Mouse (Mus musculus) liver, embryonic 12.5 days (tissue): Measurements from ENCODE around the gene Akap11. TPM values are rescaled to one million over a fixed set of nuclear protein-coding genes. Genes with fewer than 3 reads are reported as not detected.

Experiments used
- ATAC-seq: fragments of 200-750 bp; cut with Nextera tagmentation; 2 replicates; pipeline ENCODE4 v1.8.0; 2017; ENCODE audit warnings: moderate number of reproducible peaks, mild to moderate bottlenecking, moderate library complexity
- H3K27ac ChIP-seq: fragments of 300-500 bp; sonication (generic); 2 replicates; pipeline ENCODE4 v1.5.1; 2016; ENCODE audit warnings: mild to moderate bottlenecking
- H3K27me3 ChIP-seq: fragments of 300-500 bp; sonication (generic); replicated peaks from 2 replicates; pipeline ENCODE4 v1.6.1; 2016; ENCODE audit warnings: mild to moderate bottlenecking, moderate library complexity
- H3K36me3 ChIP-seq: fragments of 300-500 bp; sonication (generic); 2 replicates; pipeline ENCODE4 v1.6.1; 2016; ENCODE audit warnings: mild to moderate bottlenecking, moderate library complexity
- H3K4me1 ChIP-seq: fragments of 300-500 bp; sonication (generic); 2 replicates; pipeline ENCODE4 v1.6.1; 2016
- H3K4me2 ChIP-seq: fragments of 300-500 bp; sonication (generic); 2 replicates; pipeline ENCODE4 v1.6.1; 2016; ENCODE audit warnings: mild to moderate bottlenecking, moderate library complexity
- H3K4me3 ChIP-seq: fragments of 300-500 bp; sonication (generic); 2 replicates; pipeline ENCODE4 v1.5.1; 2016; ENCODE audit warnings: mild to moderate bottlenecking, moderate library complexity
- H3K9ac ChIP-seq: fragments of 300-500 bp; sonication (generic); 2 replicates; pipeline ENCODE4 v1.6.1; 2016; ENCODE audit warnings: mild to moderate bottlenecking, moderate library complexity
- H3K9me3 ChIP-seq: fragments of 300-500 bp; sonication (generic); replicated peaks from 2 replicates; pipeline ENCODE4 v1.6.1; 2016; ENCODE audit warnings: mild to moderate bottlenecking, moderate library complexity
- WGBS: fragments of 180-500 bp; shearing (Covaris S2); methylation state at CpG from one replicate; pipeline ENCODE4 v1.1.7; 2016; ENCODE audit not compliant: insufficient replicate concordance; 5-methylcytosine and 5-hydroxymethylcytosine counted together
- polyA plus RNA-seq: library from polyadenylated mRNA; unstranded; fragments of >200 nt; fragmentation: Nextera tagmentation; extraction: Ambion mirVana; gene quantifications from 2 replicates; pipeline ENCODE4 v1.2.1, GENCODE M21; 2016

Gene Akap11
- polyA plus RNA-seq, 1 experiment from 2014 or later: 9.5 TPM

DNA sequence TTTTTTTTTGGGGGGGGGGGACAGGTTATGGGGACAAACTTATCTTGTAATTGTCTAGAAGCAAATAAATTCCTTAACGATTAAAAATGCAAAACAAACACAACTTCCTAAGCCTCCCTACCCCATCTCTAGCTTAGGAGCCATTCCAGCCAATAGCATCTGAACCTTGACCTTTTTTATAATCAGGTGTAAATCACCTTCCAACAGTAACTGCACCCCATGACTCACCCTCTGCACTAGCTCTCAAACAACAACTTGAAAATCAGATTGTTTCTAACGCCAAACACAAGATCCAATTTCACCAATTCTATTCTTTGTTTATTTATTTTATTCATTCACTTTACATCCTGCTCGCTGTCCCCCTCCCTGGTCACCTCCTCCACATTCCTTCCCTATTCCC, 10.1 kb downstream of the Akap11 start:
- WGBS: 71% methylated on average over 3 of the region's 3 CpGs
- H3K4me2 ChIP-seq: no peak overlapping the region

DNA sequence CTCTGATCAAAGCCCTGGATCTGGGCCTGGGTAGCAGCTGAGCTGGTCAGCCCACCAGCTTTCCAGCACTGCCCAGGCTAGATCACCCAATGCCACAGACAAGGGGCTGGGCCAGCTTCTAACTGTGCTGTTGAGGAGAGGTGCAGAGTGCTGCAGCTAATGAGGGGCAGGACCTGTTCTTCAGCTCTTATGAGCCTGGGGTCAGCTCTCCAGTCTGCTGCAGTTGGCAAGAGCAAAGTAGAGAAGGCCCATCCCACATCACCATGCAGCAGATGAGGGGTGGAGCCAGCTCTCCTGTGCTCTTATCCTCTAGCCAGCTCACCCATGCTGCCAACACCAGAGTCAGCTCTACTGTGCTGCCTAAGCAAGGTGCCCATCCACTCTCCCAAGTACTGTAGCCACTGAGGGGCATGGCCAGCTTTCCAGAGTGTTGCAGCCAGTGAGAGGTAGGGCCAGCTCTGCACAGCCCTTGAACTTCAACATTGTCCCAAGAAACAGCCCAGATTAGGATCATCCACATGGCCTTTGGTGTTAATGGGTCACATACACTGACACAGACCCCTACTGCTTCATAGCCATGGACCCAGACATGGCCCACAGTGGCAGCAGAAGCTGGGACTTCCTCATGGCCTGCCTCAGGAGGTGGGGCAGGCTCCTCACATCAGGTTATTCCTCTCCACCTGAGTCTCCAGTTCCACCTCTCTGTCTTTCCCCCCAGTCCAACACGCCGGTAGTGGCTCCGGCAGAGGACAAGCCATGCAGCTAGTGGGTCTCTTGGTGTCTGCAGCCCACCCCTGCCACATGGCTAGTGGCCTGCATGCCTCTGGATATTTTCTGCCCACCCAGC, 10.8 kb downstream of the Akap11 start:
- Histone ChIP-seq H3K4me3 (no peak overlapping the region), H3K27me3 (no peaks in the 10 kb centered on the region), H3K27ac (no peak overlapping the region), H3K36me3 (peaks cover 6% of the 10 kb centered on the region; the same call in 1 of the 2 replicates), H3K4me2 (no peak overlapping the region), H3K9ac (no peak overlapping the region), H3K9me3 (no peaks in the 10 kb centered on the region), H3K4me1 (peaks cover 58% of the 10 kb centered on the region)
- ATAC-seq: peak; percentile 68
- 91% methylated on average over 3 of the region's 3 CpGs for WGBS

More for the DNA sequence above, 10.1 kb downstream of the Akap11 start:
- no peak for ATAC-seq
- no peak overlapping the region for H3K4me3 ChIP-seq
- H3K27me3 ChIP-seq: no peaks in the 10 kb centered on the region
- no peak overlapping the region for H3K9ac ChIP-seq
- no peaks in the 10 kb centered on the region for H3K9me3 ChIP-seq
- no peak overlapping the region for H3K27ac ChIP-seq
- H3K36me3 ChIP-seq: peaks cover 5% of the 10 kb centered on the region; the same call in 1 of the 2 replicates
- peaks cover 59% of the 10 kb centered on the region for H3K4me1 ChIP-seq

DNA sequence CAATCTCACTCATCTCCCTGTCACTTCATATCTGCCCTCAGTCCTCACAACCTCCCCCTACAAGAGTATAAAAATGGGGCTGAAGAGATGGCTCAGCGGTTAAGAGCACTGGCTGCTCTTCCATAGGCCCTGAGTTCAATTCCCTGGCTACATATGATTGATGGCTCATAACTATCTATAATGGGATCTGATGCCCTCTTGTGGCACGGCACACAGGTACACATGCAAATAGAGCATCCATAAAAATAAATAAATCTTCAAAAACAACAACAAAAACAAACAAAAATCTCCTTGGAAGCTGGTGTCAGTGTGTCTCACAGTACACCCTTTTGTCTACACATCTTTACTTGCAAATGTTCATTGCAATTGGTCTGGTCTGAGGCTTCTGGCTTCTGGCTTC, 11.5 kb downstream of the Akap11 start:
- Histone ChIP-seq H3K4me1 (peaks cover 54% of the 10 kb centered on the region), H3K9ac (no peak overlapping the region), H3K4me2 (no peak overlapping the region), H3K36me3 (peaks cover 10% of the 10 kb centered on the region; the same call in 1 of the 2 replicates), H3K27ac (no peak overlapping the region), H3K27me3 (no peaks in the 10 kb centered on the region), H3K9me3 (no peaks in the 10 kb centered on the region), H3K4me3 (no peak overlapping the region)
- no peak for ATAC-seq
- 82% methylated on average over 2 of the region's 2 CpGs for WGBS

DNA sequence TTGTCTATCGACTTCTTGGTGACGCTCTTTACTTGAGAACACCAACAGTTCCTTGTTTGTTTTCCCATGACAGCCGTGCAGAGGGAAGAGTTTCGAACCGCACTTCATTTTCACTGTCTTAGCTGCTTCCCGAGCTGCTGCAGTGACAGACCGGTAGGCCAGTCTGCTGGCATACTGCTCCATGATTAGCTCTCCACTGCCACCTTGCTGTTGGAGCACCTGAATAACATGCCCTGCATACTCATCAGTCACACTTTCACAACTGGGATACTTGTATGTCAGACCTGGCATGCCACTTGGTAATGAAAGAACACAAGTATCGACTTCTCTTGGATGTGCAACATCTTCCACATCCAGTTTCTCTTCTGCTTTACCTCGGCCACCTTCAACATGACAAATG, 25.9 kb downstream of the Akap11 start:
- Histone ChIP-seq H3K9ac (no peak overlapping the region), H3K27ac (no peak overlapping the region), H3K4me3 (no peak overlapping the region)

DNA sequence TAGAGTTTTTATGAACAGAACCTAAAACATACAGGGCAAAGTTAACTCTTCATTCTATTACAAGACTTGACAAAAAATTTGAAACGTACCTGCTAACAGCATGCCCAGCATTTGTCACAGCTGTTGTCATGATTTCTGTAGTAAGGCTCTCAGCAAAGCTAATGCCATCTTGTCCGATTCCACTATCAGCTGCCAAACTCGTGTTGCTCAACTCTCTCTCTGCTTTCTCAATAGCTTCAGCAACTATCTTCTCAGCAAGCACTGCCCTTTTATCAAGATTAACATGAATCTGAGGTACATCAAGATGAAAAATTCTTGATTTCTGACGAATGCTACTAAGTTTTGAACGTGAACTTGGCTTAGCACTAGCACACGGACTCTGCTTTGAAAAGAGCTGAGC, 26.8 kb downstream of the Akap11 start:
- peaks cover 90% of the 10 kb centered on the region for H3K36me3 ChIP-seq
- 74% methylated on average over 6 of the region's 6 CpGs for WGBS
- no peaks in the 10 kb centered on the region for H3K27me3 ChIP-seq
- no peak overlapping the region for H3K9ac ChIP-seq
- ATAC-seq: no peak
- no peaks in the 10 kb centered on the region for H3K9me3 ChIP-seq
- no peak overlapping the region for H3K27ac ChIP-seq
- no peak overlapping the region for H3K4me3 ChIP-seq
- H3K4me1 ChIP-seq: no peaks in the 10 kb centered on the region
- no peak overlapping the region for H3K4me2 ChIP-seq

More for the DNA sequence above, 25.9 kb downstream of the Akap11 start:
- Histone ChIP-seq H3K9me3 (no peaks in the 10 kb centered on the region), H3K4me2 (no peak overlapping the region), H3K36me3 (peaks cover 84% of the 10 kb centered on the region), H3K27me3 (no peaks in the 10 kb centered on the region), H3K4me1 (no peaks in the 10 kb centered on the region)
- WGBS: 83% methylated on average over 9 of the region's 9 CpGs
- no peak for ATAC-seq

DNA sequence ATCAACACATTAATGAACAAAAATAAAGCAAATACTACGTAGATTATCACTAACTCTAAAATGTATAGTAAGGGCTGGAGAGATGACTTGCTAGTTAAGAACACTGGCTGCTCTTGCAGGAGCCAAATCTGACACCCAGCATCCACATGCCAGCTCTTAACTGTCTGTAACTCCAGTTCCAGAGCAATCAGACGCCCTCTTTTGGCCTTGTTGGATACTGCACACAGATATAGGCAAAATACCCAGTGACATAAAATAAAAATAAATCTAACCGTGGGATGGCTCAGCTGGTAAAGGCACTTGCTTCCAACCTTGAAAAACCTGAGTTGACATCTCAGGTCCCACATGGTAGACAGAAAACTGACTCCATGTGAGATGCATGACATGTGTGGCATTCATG, 36.0 kb downstream of the Akap11 start:
- Histone ChIP-seq H3K27ac (no peak overlapping the region), H3K4me3 (no peak overlapping the region), H3K4me1 (peaks cover 26% of the 10 kb centered on the region), H3K27me3 (no peaks in the 10 kb centered on the region), H3K4me2 (no peak overlapping the region), H3K36me3 (peaks cover 33% of the 10 kb centered on the region), H3K9ac (no peak overlapping the region), H3K9me3 (no peaks in the 10 kb centered on the region)
- no peak for ATAC-seq
- WGBS: 70% methylated on average over 3 of the region's 3 CpGs

DNA sequence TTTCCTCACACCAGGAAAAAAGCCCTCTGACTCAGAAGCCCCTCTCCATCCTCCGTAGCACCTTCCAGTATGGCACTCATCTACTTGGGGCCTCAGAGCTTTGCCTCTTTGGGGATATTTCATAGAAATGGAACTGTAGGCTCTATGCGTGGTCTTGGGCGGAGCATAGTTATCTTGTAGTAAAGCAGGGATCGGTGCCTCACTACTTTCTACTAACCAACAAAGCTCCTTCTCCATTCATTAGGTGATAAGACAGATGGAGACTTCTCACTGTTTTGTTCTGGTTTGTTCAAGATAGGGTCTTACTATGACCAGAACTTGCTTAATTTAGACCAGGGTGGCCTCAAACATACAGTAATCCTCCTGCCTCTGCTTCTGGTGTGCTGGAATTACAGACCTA, 39.9 kb downstream of the Akap11 start:
- peak; percentile 86 for ATAC-seq
- Histone ChIP-seq H3K4me1 (peaks cover 37% of the 10 kb centered on the region), H3K36me3 (peaks cover 36% of the 10 kb centered on the region), H3K9me3 (no peaks in the 10 kb centered on the region), H3K27me3 (no peaks in the 10 kb centered on the region), H3K9ac (peak overlapping the region; percentile 39; the same call in 1 of the 2 replicates), H3K27ac (peak overlapping the region; percentile 87), H3K4me3 (no peak overlapping the region), H3K4me2 (peak overlapping the region; percentile 57)
- 20% methylated on average over 4 of the region's 4 CpGs for WGBS

DNA sequence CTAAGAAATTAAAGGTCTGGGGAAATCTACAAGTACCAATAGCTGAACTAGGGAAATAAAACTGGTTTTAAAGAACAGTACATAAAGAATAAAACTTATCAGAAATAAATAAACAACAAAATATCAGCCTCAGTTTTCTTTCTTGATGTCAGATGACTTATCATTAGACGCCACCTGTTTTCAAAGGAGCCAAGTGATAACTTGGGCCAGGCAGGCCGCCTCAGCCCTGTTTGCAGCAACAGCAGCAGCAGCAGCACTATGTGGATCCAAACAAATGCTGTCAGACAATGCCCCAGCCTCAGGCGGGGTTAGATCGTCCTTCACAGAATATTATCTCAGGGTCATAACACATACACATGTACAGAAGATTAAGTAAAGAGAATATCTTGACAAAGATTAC, 41.4 kb downstream of the Akap11 start:
- 24% methylated on average over 4 of the region's 4 CpGs for WGBS
- Histone ChIP-seq H3K9me3 (no peaks in the 10 kb centered on the region), H3K36me3 (peaks cover 33% of the 10 kb centered on the region), H3K4me1 (peaks cover 37% of the 10 kb centered on the region), H3K4me2 (peak overlapping the region; percentile 57), H3K9ac (peak overlapping the region; percentile 44), H3K4me3 (no peak overlapping the region), H3K27me3 (no peaks in the 10 kb centered on the region), H3K27ac (peak overlapping the region; percentile 87)
- ATAC-seq: peak; percentile 89

DNA sequence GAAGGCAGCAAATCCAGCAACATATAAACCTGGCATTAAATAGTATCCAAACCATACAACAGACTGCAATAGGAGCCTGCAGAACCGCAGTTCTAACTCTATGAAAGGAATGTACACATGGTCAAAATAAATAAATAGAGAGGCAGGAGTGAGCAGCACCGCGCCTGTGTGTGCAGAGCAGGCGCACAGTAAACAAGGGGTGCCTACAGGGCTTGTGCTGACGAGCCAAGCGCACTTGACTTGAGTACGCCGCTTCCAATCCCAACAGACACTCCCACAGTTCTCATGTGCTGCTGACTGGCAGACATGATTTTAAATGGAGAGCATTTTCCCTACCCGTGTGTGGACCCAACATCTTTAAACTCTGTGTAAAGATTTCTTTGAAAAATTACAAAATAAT, 44.0 kb downstream of the Akap11 start:
- Histone ChIP-seq H3K4me1 (peaks cover 28% of the 10 kb centered on the region), H3K9me3 (no peaks in the 10 kb centered on the region), H3K4me2 (no peak overlapping the region), H3K4me3 (no peak overlapping the region), H3K36me3 (peaks cover 25% of the 10 kb centered on the region), H3K27me3 (no peaks in the 10 kb centered on the region), H3K27ac (no peak overlapping the region), H3K9ac (no peak overlapping the region)
- no peak for ATAC-seq
- WGBS: 82% methylated on average over 9 of the region's 9 CpGs

DNA sequence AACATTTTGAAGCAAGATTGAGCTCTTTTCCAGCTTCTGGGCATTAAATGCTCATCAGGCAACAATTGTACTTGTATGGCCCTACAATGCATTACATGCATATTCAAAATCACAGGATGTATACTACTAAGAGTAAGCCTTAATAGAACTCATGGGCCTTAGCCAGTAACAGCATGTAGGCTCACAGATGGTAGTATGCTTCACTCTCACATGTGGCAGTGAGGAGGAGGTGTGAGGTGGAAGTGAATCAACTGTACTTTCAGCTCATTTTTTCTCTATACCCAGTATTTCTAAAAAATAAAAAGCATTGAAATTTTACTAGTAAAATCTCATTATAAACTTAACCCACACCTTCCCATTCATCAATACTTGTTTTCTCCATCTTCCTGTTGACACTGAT, 45.2 kb downstream of the Akap11 start:
- peaks cover 25% of the 10 kb centered on the region for H3K36me3 ChIP-seq
- H3K4me2 ChIP-seq: no peak overlapping the region
- H3K9me3 ChIP-seq: no peaks in the 10 kb centered on the region
- no peak overlapping the region for H3K9ac ChIP-seq
- ATAC-seq: no peak
- peaks cover 20% of the 10 kb centered on the region for H3K4me1 ChIP-seq
- no peak overlapping the region for H3K4me3 ChIP-seq
- H3K27ac ChIP-seq: no peak overlapping the region
- H3K27me3 ChIP-seq: no peaks in the 10 kb centered on the region

DNA sequence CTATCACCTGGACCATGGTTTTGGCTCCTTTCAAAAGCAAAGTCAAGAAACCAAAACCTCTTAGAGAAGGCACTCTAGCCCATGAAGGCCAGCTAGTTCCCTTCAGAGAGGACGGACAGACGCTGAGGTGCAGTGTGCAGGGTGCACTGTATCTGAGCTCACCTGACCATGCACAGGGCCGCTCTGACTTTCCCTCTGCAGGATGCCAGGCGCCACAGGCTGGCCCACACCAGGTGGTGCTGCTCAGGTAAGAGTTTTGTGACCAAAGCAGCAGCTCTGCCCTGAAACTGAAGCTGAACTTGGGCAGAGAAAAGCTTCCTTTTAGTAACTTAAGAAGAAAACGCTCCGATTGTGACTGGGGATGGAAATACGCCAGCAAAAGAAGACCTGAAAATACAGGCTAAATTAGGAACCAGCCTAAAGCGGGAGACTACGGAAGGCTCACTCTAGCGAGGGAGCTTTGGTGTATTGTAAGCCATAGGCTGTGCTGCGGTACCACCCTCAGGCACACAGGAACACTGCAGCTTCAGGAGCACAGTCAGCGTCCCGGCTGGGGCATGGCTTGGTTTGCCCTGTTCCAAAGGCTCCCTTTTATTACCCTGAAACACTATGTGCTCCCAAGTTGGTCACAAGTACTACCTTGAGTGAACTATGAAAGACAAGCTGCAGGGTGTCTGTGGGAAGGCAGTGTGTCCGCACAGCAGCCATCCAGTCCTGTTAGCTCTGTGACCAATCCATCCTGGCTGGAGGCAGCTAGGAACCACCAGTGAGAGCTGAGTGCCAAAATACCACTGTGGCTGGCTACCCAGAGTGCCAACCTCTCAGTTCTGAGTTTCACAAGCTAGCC, 54.0 kb downstream of the Akap11 start:
- Histone ChIP-seq H3K9ac (no peak overlapping the region), H3K27ac (no peak overlapping the region), H3K36me3 (no peaks in the 10 kb centered on the region), H3K4me1 (no peaks in the 10 kb centered on the region), H3K4me2 (peak overlapping the region; percentile 14; the same call in 1 of the 2 replicates), H3K4me3 (no peak overlapping the region), H3K27me3 (no peaks in the 10 kb centered on the region), H3K9me3 (no peaks in the 10 kb centered on the region)
- WGBS: 28% methylated on average over 14 of the region's 14 CpGs
- peak; percentile 66; the same call in 1 of the 2 replicates for ATAC-seq

DNA sequence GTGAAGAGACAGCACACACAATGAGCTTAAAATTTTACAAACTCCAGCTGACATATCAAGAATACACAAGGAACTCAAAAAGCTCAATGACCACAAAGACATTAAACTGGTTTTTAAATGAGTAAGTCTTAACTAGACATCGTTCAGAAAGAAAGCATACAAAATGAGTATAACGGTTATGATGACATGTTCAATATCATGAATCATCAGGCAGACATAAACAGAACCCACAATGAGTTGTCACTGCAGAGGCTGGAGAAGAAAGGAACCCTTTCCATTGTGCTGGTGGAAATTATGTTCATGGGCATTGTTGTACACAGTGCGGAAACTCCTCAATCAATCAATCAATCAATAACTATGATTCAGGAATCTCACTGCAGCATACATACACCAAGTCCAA, 62.5 kb downstream of the Akap11 start:
- Histone ChIP-seq H3K9ac (no peak overlapping the region), H3K36me3 (no peaks in the 10 kb centered on the region), H3K27me3 (no peaks in the 10 kb centered on the region), H3K9me3 (no peaks in the 10 kb centered on the region), H3K4me2 (no peak overlapping the region), H3K4me3 (no peak overlapping the region), H3K4me1 (no peaks in the 10 kb centered on the region), H3K27ac (no peak overlapping the region)
- no peak for ATAC-seq
- 78% methylated on average over 3 of the region's 3 CpGs for WGBS
